Mouse (Mus musculus) megakaryocyte-erythroid progenitor cell, adult 5-6 weeks (primary cell): ENCODE data around the gene Pappa. TPM values are rescaled to one million over a fixed set of nuclear protein-coding genes. Genes with fewer than 3 reads are reported as not detected.

Experiments
- ATAC-seq: replicated peaks from 2 replicates; pipeline ENCODE4 v1.8.0; 2016; ENCODE audit warnings: mild to moderate bottlenecking, inconsistent platforms; ENCODE audit not compliant: severe bottlenecking, poor library complexity, low FRiP score, low TSS enrichment
- total RNA-seq, 2 experiments: library from RNA; stranded (forward) in 1 of 2; stranded (reverse) in 1 of 2; fragments of 200-1000, 215-1000 nt in 1 of 2; fragments of >200 nt in 1 of 2; fragmentation: Nextera tagmentation in 1 of 2; gene quantifications; 2 replicates each; pipeline ENCODE4 v1.2.3; 2014 to 2017

Gene Pappa
- total RNA-seq, 2 experiments from 2014 or later = not detected

DNA sequence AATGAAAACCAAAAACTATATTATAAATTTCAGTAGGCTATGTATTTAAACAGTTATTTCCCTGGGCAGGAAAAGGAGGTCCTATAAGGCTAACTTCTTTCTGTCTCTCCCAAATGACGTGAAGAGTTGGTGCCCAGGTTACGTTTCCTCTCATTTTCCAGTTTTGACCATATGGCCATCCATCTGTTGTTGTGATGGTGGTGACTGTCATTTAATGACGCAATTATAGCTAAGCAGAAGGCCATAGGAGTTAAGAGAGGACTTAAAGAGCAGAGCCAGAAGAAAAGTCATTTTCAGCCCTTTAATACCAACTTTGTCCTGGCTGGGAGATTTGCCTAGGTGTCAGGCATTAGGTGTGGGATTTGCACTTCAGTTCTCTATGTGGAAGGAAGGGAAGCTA is 176.5 kb downstream of the Pappa start:
- ATAC-seq = no peak

DNA sequence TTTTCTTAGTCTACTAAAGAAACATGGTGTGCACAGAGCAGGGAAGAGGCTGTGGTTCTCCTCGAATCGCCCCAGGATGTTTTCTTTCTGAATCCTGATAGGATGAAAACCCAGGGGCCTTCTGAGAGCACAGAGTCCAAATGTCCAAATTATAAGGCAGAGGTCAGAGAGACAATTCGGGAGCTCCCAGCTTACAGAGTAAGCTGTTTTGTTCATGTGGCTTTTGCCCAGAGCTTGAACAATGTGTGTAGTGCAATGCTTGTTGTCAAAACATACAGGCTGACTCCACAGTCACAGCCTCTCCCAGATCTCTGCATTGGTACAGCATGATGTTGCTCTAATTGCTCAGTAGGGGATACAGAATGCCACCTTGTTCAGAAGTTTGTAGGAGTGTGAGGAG is 178.7 kb downstream of the Pappa start:
- no peak for ATAC-seq

DNA sequence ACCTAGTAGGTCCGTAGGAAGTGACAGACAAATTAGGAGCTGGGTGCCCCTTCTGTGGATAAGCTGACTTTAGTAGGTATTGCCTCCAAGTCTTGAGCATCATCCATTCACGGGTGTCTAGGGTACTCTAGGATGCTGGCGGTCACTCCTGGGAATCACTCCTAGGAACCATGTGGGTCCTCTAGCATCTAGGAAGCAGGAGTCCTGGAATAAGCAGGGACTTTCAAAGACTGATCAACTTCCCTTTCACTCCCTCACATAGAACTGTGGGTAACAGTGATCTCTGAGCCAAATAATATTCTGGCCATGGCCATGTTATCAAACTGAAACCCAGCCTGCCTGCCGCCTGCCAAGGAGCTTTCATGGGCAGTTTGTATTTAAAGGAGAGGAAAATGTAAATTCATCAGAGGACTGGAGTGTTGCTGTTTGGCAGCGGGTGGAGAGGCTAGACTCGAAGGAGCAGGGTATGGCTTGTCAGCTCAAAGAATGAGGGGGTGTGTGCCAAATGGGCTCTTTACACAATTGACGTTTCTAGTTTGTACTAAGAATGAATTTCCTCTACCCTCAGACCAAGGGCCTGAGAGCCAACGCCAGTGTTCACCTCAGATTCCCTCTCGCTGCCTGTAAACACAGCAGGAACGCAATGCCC is 194.0 kb downstream of the Pappa start:
- ATAC-seq = no peak

DNA sequence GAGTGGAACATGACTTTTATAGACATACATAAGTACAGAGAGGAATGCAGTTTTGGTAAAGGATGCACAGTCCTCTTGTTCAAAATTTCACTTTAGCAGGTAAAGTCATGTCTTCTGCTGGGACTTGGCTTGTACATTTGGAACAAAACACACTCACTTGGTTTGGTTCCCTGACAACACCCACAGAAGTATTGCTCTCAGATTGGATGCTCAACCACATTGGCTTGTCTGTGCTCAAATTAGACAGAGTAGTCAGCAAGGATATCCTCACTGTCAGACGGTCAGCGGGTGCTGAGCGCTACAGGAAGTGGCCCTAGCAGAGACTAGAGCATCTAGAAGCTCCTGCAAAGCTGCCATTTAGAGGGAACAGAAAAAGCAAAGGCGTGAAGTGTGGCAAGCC is 197.4 kb downstream of the Pappa start:
- ATAC-seq = no peak

DNA sequence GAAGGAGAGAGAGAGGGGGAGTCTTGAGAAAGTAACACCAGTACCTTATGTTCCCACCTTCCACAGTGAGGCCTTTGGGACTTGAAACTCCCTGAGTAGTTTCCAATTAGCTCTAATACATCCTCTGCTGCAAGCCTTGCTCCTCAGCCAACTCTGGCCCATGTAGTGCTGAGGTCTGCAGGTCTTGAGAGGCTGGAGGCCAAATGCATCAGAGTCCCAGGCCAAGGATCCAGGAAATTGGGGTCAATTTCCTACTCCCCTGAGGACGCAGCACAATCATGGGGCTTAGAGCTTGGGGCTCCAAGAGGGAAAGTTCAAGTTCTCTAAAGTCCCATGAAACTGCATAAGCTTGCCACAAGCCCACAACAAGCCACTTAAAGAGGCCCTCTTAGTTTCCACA is 198.0 kb downstream of the Pappa start:
- ATAC-seq = no peak

DNA sequence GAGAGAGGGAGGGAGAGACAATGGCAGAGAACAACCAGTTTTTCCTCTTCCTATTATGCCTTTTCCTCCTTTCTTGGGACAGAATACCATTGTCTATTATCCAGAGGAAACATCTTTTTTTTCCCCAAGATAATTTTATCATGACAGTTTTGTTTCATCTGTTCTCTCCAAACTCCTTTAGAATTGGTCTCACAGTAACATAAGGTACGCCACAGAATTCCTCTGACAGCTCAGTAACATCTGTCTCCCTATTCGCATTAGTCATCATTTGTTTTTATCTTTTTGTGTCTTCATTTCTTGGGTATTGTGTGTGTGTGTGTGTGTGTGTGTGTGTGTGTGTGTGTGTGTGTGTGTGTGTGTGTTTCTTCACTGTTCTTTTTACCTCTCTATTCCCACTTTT is 201.8 kb downstream of the Pappa start:
- no peak for ATAC-seq

DNA sequence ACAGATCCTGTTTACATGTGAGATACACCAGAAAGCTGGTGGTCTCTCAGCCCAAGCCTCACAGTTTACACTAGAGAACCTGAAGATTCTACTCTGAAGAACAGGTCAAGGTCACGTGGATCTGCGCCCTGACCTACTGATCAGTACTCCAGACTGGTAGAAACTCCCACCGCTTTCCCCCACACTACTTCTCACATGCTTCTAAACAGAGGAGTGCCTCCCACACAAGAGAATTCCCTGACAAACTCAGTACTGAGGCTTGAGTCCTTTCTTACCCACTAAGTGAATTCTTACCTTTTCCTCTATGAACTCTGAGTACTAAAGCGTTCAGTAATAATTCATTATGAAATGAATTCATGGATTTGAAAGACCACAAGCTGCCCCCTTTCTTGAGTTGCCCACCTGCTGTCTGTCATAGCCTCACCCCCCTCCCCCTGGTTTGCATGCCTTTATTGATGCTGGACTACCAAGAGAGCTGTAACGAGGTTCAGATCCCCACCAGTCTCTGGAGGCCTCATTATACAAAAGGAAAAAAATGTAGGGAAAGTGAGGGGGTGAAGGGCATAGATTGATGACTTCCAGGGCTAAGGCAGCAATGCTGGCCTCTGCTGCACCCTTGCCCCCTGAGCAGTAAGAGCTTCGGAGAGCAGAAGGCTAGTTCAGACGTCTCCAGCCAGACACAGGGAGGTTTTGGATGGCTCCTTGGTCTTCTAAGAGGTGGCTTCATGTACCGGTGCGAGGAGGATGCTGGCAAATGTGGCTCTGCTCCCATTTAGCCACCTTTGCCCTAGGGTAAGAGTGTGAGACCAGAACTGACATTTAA is 204.7 kb downstream of the Pappa start:
- ATAC-seq = no peak

DNA sequence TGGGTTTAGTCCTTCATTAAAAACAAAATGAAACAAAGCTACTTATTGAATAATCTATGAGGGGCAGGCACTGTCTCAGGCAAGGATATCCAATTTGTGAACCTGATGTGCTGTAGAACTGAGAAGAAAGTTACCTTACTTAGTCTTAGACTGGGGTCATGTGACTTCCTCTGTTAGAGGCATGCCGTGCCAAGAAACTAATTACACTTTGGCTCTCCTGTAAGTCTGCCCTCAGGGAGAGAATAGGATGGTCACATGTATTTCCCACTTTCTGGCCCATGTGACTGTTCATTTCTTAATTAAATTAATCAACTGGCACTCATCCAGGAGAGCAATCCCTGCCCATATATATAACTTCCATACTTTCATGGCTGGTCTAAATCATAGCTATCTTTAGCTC is 209.7 kb downstream of the Pappa start:
- ATAC-seq = no peak

DNA sequence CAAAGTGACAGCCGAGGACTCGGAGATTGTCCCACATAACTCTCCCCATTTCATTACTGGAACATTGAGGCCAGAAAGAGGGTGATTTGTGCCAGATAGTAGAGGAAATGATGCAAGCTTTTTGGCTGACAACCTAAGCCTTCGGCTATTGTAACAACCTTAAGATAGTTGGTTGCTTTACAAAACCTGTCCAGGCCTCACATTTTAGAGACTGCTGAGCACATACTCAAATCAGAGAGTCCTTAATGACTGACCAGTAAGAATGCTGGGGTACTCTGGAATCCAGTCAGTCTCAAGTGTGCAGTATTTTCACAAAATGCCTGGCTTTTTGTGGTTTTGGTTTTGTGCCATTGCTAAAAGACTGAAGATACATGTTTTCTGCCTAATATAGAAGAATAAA is 217.8 kb downstream of the Pappa start:
- no peak for ATAC-seq

DNA sequence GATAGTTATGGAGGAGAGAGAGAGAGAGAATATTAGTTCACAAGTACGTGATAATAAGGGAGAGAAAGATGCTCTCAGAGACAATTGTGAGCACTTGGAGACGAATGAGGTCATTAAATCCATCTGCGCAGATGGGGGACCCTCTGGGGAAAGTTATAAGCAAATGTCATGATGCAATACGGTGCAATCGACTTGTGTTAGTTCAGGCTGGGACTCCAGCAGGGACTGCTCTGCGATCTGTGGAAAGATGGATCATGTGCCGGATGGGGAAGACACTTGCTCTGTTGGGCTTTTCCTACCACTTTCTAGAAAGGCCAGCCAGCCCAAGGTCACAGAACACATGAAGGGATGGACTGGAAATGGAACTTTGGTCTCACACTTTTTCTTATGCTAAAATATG is 226.5 kb downstream of the Pappa start:
- no peak for ATAC-seq

DNA sequence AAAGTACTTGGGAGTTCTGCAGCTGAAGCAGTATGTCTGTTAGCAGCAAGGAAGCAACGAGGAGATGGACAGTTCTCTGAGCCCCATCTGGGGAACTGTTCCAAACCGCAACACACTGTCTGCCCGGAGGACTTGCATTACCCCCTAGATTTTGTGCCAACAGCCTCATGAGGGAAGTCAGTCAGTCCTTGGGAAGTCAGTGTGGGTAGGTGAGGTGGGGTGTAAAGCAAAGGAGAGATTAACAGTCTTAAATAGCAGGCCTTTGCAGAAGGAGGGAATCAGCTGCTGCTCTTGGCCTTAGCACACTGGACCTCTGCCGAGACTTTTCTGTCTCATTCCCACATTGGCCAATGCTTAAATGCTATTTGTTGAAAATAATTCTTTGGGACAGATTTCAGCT is 230.6 kb downstream of the Pappa start:
- no peak for ATAC-seq

DNA sequence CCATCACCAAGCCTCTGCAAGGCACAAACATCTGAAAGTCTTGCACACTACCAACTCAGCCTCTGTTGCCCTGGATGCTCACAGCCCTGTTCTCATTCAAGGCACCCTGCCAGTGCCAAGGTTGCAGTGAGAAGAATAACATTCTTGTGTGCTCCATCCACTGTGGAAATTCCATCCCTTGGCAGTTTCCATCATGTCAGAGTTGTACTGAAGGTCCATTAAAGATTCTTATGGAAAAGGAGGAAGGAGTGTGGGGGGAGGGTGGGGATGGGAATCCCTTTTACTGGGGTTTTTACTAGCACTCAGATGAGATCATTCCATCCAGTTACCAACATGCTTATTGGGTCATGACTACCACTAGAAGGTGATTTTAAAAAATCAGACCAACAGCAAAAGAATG is 243.2 kb downstream of the Pappa start:
- no peak for ATAC-seq

DNA sequence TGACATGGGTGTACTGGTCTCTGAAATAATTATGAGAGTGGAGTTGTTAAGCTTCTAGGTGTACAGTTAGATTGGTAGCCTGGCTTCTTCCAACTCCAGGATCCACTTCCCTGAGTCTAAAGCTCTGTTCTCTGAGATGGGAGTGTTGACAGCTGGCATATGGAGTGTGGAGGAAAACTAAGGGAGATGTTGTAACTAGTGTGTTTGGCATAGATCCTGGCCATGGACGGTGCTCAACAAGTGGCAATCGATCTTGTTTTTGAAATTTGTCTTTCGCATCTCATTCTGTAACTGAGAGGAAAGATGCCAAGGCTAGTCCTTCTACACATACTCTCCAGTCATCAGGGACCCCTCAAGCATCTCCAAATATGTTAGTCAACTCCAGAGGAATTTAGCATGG is 248.8 kb downstream of the Pappa start:
- no peak for ATAC-seq

DNA sequence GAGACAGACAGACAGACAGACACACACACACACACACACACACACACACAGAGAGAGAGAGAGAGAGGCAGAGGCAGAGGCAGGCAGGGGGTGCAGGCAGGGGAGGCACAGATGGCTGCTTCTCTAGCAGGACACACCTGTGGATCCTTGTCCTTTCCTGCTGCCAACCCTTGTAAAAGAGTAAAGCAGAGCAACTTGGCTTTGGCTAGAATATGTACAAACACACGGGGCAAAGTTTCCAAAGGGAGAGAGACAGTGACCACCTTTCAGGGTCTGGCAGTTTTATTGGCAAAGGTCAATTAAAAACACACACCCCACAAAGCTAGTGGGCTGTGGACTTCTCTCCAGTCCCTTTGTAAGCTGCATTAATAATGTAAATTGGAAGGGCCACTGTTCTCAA is 249.9 kb downstream of the Pappa start:
- ATAC-seq = no peak

DNA sequence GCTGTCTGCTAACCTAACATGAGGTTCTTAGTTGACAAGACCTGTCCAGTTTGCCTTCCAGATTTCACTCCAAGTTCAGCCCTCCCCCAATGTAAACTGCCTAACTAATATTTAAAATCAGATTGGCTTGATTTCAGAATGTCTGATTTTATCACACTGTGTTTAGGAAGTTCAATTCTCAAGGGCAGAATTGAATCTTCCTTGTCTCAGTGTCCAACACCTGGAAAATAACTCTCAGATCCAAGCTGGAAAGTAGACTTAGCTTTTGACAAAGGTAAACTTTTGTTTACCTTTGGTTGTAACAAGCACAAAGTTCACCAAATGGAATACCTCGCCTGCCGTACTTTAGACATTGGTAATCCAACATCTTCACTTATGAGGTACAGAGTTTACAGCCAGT is 252.6 kb downstream of the Pappa start:
- ATAC-seq = no peak

DNA sequence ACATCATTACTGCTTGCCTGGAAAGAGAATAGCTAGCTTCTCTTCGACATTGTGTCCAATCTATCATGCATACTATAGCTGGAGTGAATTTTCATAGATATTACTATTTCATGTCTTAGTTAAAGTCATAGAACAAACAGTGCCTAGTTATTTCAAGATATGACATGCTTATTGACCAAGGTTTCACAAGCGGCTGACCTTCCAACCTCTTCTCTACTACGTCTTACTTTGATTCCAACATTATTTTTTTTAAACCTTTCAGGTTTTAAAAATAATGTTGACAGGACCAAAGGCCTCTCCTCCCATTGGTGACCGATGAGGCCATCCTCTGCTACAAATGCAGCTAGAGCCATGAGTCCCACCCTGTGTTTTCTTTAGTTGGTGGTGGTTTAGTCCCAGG is 255.5 kb downstream of the Pappa start:
- ATAC-seq = no peak

DNA sequence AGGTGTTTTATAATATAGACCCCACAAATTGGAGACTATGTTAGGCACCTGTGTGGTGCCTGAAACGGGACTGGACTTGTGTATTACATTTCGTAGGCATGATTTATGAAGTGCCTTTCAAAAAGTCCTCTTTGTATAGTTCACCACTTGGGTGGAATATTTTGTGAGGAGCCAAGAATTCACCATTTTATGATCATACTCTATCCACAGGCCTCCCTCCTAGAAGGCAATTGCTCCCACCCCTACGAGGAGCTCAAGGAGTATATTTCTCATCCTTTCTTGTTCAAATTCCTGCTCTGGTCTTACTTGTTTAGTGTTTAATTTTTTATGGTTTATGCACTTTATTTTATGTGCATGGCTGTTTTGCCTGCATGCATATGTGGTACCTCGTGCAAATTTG is 259.1 kb downstream of the Pappa start:
- ATAC-seq = no peak

DNA sequence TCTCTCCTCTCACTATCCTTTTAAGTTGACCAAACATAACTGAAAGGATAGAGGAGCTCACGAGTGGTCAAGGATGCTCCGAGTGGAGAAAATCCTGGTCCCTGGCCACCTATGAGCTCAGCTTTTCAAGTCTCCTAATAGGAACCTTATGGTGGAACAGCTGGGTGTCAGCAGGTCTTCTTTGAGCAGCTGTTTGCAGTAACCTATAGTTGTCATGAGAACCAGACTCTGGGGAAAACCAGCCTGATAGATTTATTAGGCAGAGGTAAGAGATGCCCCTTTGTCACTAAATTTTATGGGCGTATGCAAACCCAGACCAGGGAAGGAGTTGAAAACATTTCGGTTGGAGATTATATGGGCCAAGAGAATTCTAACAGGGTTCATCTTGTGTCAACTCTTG is 267.0 kb downstream of the Pappa start:
- no peak for ATAC-seq

DNA sequence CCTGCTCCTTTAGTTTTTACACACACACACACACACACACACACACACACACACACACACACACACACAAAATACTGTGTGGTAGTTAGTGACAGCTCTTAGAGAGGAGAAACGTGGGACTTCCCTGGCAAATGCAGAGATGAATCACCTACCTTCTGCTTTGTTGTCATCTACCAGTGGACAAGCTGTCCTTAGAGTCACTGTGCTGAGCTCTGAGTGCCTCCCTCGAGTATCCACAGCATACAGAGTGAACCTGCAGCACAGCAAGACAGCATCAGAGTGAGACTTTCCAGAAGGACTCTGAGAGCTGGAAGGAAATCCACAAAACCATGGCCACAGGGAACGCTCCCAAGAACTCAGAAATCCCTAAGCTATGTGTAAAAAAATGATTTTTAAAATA is 272.8 kb downstream of the Pappa start:
- no peak for ATAC-seq

DNA sequence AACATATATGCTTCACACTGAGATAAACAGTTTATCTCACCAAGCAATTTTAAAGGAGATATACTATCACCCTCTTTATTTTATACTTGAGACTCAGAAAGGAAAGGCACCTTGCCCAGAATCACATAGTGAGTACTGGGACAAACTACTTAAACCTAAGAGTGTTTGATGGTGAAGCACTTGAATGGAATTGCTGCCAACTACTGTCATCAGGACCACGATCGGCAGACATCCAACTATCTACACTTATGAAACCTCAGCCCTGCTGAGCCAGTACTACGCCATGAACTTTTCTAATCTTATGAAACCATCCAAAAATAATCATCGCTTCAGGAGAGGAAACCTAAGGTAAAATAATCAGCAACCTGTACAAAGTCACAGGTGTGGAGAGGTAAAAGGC is 275.5 kb downstream of the Pappa start:
- no peak for ATAC-seq

DNA sequence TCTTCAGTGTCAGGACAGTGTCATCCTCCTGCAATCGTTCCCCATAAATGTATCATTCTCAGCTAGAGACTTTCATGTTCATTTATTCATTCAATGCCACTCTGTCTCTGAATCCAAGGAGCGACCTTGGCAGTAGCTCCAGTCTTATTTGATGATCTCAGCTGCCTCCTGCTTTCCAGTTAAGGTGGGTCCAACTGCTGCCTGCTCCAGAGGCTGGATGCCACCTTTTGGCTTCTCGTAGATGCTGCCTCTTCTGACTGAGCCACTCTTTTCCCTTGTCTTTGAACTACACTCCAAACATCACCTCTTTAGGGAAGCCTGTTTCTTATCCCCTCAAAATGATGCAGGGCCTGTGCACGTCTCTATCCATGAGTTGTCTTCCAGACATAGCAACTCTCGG is 278.3 kb downstream of the Pappa start:
- ATAC-seq = no peak
